In the genomic region with DNA sequence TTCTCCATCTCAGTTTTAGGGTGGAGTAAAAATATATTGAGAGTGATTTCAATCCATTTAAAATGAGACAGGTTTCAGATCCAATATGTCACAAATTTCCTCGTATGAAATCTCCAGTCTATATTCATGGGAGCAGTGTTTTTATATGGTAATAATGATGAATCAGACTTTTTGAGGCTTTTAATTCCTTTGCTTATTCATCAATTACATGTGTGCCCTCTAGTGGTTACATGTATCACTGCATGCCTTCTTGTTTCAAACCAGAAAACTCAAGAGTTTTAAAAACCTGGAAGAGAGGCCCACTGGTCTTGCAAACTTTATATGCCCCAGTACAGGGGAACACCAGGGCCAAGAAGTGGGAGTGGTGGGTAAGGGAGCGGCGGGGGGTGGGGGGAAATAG, we compare ENCODE assay signal across 12 mouse cellular contexts. TPM values are rescaled to one million over a fixed set of nuclear protein-coding genes. Genes with fewer than 3 reads are reported as not detected.
DNase-seq lines count a peak whose midpoint lies in the region; ATAC-seq and TF ChIP-seq lines count a peak whose summit lies in the region.
"Had no signal": no experiment of that assay in that cellular context is flagged by ENCODE, and none has a peak within 500 bp of the region (broad histone marks: within the 10 kb centered on the region; RNA-seq: fewer than 3 reads in every experiment).

No protein-coding gene starts in this region.

- DNase-seq in embryonic facial prominence, embryonic 11.5 days (ENCODE audit: low spot score), result peak; percentile 41
- DNase-seq in embryonic facial prominence, embryonic 10.5 days (ENCODE audit: low spot score), result no peak
- DNase-seq in left cerebral cortex, adult 2 months (ENCODE audit: extremely low spot score in 1 of 2, low spot score in 2 of 2), result no peak
- DNase-seq in left cerebral cortex, postnatal 4 days, result no peak
- DNase-seq in A20 (ENCODE audit: low read depth, low spot score), result peak; percentile 9
- DNase-seq in adipocyte (ENCODE audit: low spot score), result peak; percentile 16
- no peak for DNase-seq in yolk sac, embryonic 10.5 days (ENCODE audit: low spot score)
- DNase-seq: adrenal gland, adult 8-10 months; cerebellum, adult 18-20 months; heart, postnatal 14 days had no signal

- ATAC-seq in embryonic facial prominence, embryonic 11.5 days (replicated peaks; ENCODE audit: insufficient number of reproducible peaks, low FRiP score, low TSS enrichment, low read depth), result no peak
- no peak for ATAC-seq in frontal cortex, adult (ENCODE audit: low TSS enrichment)

- TF ChIP-seq CTCF in left cerebral cortex, adult 2 months (IDR thresholded peaks at IDR 0.05), result peak; percentile 55

- intact Hi-C loops in left cerebral cortex, adult 2 months (cut with DNase I), result no loop called here
- intact Hi-C loops in left cerebral cortex, postnatal 4 days (cut with DNase I), result no loop called here

- no peak overlapping the region for H3K9ac ChIP-seq in embryonic facial prominence, embryonic 11.5 days (replicated peaks; ENCODE audit: low read length)

- no peak overlapping the region for H3K27ac ChIP-seq in embryonic facial prominence, embryonic 11.5 days (replicated peaks; ENCODE audit: low read depth, low read length)
- no peak overlapping the region for H3K27ac ChIP-seq in embryonic facial prominence, embryonic 10.5 days (replicated peaks)
- H3K27ac ChIP-seq in left cerebral cortex, adult 2 months, result no peak overlapping the region

- 37% methylated on average over 3 of the region's 3 CpGs for WGBS in embryonic facial prominence, embryonic 11.5 days
- 26% methylated on average over 3 of the region's 3 CpGs for WGBS in embryonic facial prominence, embryonic 10.5 days

- no peak overlapping the region for H3K4me2 ChIP-seq in embryonic facial prominence, embryonic 11.5 days (ENCODE audit: low read depth, low read length)

- H3K4me1 ChIP-seq in embryonic facial prominence, embryonic 11.5 days (ENCODE audit: control insufficient read depth, insufficient read depth, low read length), result no peaks in the 10 kb centered on the region
- no peaks in the 10 kb centered on the region for H3K4me1 ChIP-seq in embryonic facial prominence, embryonic 10.5 days

- H3K4me3 ChIP-seq in embryonic facial prominence, embryonic 11.5 days (ENCODE audit: low read depth, low read length), result no peak overlapping the region
- H3K4me3 ChIP-seq in embryonic facial prominence, embryonic 10.5 days, result no peak overlapping the region
- no peak overlapping the region for H3K4me3 ChIP-seq in left cerebral cortex, adult 2 months

- H3K36me3 ChIP-seq in embryonic facial prominence, embryonic 11.5 days (replicated peaks; ENCODE audit: control insufficient read depth, insufficient read depth, low read depth, low read length), result no peaks in the 10 kb centered on the region
- no peaks in the 10 kb centered on the region for H3K36me3 ChIP-seq in embryonic facial prominence, embryonic 10.5 days (replicated peaks)

- H3K27me3 ChIP-seq in embryonic facial prominence, embryonic 11.5 days (ENCODE audit: control insufficient read depth, insufficient read depth, low read length), result no peaks in the 10 kb centered on the region
- H3K27me3 ChIP-seq in embryonic facial prominence, embryonic 10.5 days (replicated peaks; ENCODE audit: low read depth, poor library complexity, severe bottlenecking), result no peaks in the 10 kb centered on the region

- no peaks in the 10 kb centered on the region for H3K9me3 ChIP-seq in embryonic facial prominence, embryonic 11.5 days (replicated peaks; ENCODE audit: control insufficient read depth, low read length)
- 0 out of 2 replicates have a peak, but pooled peaks cover 3% of the 10 kb centered on the region for H3K9me3 ChIP-seq in embryonic facial prominence, embryonic 10.5 days

RNA-seq across cellular contexts. Expression of gene Mkrn3, which starts 13.3 kb away (rescaled TPM):
- 10.6 and 10.7 TPM in 2 replicates for polyA plus RNA-seq in embryonic facial prominence, embryonic 11.5 days (2014; fragmentation: Nextera tagmentation; extraction: Ambion mirVana)
- 9.3 and 9.6 TPM in 2 replicates for polyA plus RNA-seq in embryonic facial prominence, embryonic 10.5 days (2016; fragmentation: Nextera tagmentation; extraction: Ambion mirVana)
- total RNA-seq in left cerebral cortex, adult 2 months (2021), result under 1 TPM; 0.48 to 0.75 TPM
- 10 to 100 TPM; 17.9 to 19.8 TPM for total RNA-seq in left cerebral cortex, postnatal 4 days (2021)

RNA-seq across cellular contexts. Expression of gene Peg12, which starts 31.1 kb away (rescaled TPM):
- polyA plus RNA-seq in embryonic facial prominence, embryonic 11.5 days (2014; fragmentation: Nextera tagmentation; extraction: Ambion mirVana), result 48.5 and 49.7 TPM in 2 replicates
- 76.8 and 82.8 TPM in 2 replicates for polyA plus RNA-seq in embryonic facial prominence, embryonic 10.5 days (2016; fragmentation: Nextera tagmentation; extraction: Ambion mirVana)
- under 1 TPM; 0.26 to 0.29 TPM for total RNA-seq in left cerebral cortex, adult 2 months (2021)
- total RNA-seq in left cerebral cortex, postnatal 4 days (2021), result 1 to 10 TPM; 1.5 to 2.5 TPM

RNA-seq across cellular contexts. Expression of gene Magel2, which starts 56.4 kb away (rescaled TPM):
- 8.6 and 8.8 TPM in 2 replicates for polyA plus RNA-seq in embryonic facial prominence, embryonic 11.5 days (2014; fragmentation: Nextera tagmentation; extraction: Ambion mirVana)
- 18.7 and 21.0 TPM in 2 replicates for polyA plus RNA-seq in embryonic facial prominence, embryonic 10.5 days (2016; fragmentation: Nextera tagmentation; extraction: Ambion mirVana)
- total RNA-seq in left cerebral cortex, adult 2 months (2021), result 1 to 10 TPM; 1.4 to 3.5 TPM
- total RNA-seq in left cerebral cortex, postnatal 4 days (2021), result 10 to 100 TPM in 1 of 2 experiments, 1 to 10 TPM in 1; 6.7 to 12.1 TPM
- total RNA-seq: gastrocnemius, adult 8-10 months; heart, postnatal 14 days had no signal

Comparison
In these comparisons a context has a peak if more than half of its experiments do, and no peak if none do; other contexts are left out.
1. DNase-seq: peak in embryonic facial prominence, embryonic 11.5 days (single experiment), A20 (single experiment) and adipocyte (single experiment); none in embryonic facial prominence, embryonic 10.5 days (single experiment), left cerebral cortex, adult 2 months (0 of 2), left cerebral cortex, postnatal 4 days (single experiment) and yolk sac, embryonic 10.5 days (single experiment).
2. RNA of gene Mkrn3, which starts 13.3 kb away (total RNA-seq): 17.9 to 19.8 TPM in left cerebral cortex, postnatal 4 days; 0.48 to 0.75 TPM in left cerebral cortex, adult 2 months; every median in the first group is over 10 times any median in the second.